Mouse (Mus musculus): ENCODE results near the gene Ly6g5c. TPM values are rescaled to one million over a fixed set of nuclear protein-coding genes. Genes with fewer than 3 reads are reported as not detected.
A peak's percentile ranks its signal among the peaks of the same experiment; 100 is the strongest.

The Ly6g5c gene
- not detected in 2 replicates for polyA plus RNA-seq (2015; fragmentation: Nextera tagmentation; extraction: Ambion mirVana)

GRCm38 (mm10) chr17:35108097-35108496, at the start of gene Ly6g5c:
Gene Ly6g5c (plus strand): TSS chr17:35108279.
- Histone ChIP-seq H3K4me3 (ENCODE audit: low read depth, low read length) (no peak within 1 kb of the TSS), H3K27ac (ENCODE audit: low read length) (no peak within 1 kb of the TSS), H3K36me3 (ENCODE audit: insufficient read depth, low read length) (0 out of 2 replicates have a peak, but pooled peaks cover 5% of the 10 kb centered on the region), H3K9me3 (ENCODE audit: low read length) (no peaks in the 10 kb centered on the region), H3K27me3 (replicated peaks; ENCODE audit: insufficient read depth, low read length) (no peaks in the 10 kb centered on the region), H3K9ac (replicated peaks; ENCODE audit: low read depth) (no peak within 1 kb of the TSS), H3K4me1 (ENCODE audit: insufficient read depth, low read depth, low read length) (no peaks in the 10 kb centered on the region), H3K4me2 (replicated peaks; ENCODE audit: low read depth, low read length) (no peak within 1 kb of the TSS)
- ATAC-seq (no peak), DNase-seq (ENCODE audit: low spot score) (no peak)
- TF ChIP-seq CTCF (IDR thresholded peaks at IDR 0.05) (no peak), EP300 (IDR thresholded peaks at IDR 0.05) (no peak)
- 78% methylated on average over 6 of the region's 6 CpGs for WGBS

DNA sequence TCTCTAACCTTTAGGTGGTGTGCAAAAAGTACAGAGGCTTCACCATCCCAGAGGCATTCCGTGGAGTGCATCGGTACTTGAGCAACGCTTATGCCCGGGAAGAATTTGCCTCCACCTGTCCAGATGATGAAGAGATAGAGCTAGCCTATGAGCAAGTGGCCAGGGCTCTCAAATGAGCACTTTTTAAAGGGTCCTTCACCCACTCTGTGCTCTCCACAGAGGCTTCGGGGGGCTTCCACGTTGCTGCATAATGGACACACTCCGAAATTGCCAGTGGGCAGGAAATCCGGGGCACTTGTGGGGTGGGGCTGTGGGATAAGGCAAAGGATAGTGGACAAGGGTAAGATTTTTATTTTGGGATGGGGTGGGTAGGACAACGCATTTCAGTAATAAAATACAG, 49.8 kb upstream of the Ly6g5c start:
- DNase-seq (ENCODE audit: low spot score) (no peak), ATAC-seq (no peak)
- H3K4me1 ChIP-seq (ENCODE audit: insufficient read depth, low read depth, low read length): peaks cover 7% of the 10 kb centered on the region
- 39% methylated on average over 9 of the region's 9 CpGs for WGBS
- no peak overlapping the region for H3K4me3 ChIP-seq (ENCODE audit: low read depth, low read length)
- no peak for TF ChIP-seq EP300 (IDR thresholded peaks at IDR 0.05)
- TF ChIP-seq CTCF (IDR thresholded peaks at IDR 0.05): no peak
- peaks cover 38% of the 10 kb centered on the region; the same call in 1 of the 2 replicates for H3K36me3 ChIP-seq (ENCODE audit: insufficient read depth, low read length)
- H3K4me2 ChIP-seq (replicated peaks; ENCODE audit: low read depth, low read length): peak overlapping the region; percentile 70
- no peaks in the 10 kb centered on the region for H3K27me3 ChIP-seq (replicated peaks; ENCODE audit: insufficient read depth, low read length)
- H3K27ac ChIP-seq (ENCODE audit: low read length): 0 out of 2 replicates have a peak overlapping the region, but pooled peaks have one; percentile 88
- H3K9ac ChIP-seq (replicated peaks; ENCODE audit: low read depth): no peak overlapping the region
- H3K9me3 ChIP-seq (ENCODE audit: low read length): no peaks in the 10 kb centered on the region

DNA sequence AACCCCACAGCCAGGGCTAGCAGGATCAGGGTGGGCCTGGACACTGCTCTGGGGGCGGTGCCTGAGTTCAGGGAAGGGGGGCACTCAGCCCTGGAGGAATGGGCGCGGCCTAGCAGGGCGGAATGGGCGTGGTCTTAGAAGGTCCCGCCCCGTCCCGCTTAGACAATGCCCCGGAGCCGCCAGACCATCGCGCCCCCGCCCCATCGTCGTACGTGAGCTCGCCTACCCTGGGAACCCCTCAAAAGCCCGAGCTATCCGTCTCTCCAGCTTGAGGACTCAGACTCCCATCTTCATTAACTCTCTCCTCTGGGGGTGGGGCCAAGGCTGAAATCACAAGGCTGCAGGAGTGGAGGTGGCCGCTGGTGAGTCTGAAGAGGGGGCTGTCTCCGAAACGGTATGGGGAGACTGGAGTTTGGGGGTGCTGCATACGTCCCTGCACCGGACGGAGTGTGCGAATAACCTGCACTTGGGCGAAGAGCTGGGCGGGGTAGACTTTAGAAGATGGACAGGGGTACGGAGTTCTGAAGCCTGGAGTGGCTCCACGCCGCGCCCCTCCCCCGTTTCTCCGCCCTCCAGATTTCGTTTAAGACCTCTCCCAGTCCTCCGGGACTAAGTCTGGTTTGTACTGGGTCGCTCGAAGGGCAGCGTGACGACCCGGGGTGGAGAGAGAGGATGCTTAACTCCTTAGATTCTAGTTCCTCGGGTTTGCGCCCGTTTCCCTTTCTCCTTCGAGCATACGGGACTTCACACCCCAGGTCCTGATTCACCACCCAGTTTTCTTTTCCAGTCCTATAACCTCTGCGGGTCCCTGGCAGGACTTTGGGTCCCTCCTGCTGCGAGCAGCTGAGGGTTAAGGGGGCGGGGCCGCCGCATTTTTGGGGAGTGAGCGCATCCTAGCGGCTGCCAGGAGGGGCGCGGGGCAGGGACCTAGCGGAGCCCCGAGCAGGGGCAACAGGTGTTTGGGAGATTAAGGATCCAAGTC, 48.9 kb upstream of the Ly6g5c start, which contains the start of gene Ddah2:
Gene Ddah2, plus strand, starts transcription at position 125 of the 982 bp plus-strand sequence.
- no peaks in the 10 kb centered on the region for H3K27me3 ChIP-seq (replicated peaks; ENCODE audit: insufficient read depth, low read length)

DNA sequence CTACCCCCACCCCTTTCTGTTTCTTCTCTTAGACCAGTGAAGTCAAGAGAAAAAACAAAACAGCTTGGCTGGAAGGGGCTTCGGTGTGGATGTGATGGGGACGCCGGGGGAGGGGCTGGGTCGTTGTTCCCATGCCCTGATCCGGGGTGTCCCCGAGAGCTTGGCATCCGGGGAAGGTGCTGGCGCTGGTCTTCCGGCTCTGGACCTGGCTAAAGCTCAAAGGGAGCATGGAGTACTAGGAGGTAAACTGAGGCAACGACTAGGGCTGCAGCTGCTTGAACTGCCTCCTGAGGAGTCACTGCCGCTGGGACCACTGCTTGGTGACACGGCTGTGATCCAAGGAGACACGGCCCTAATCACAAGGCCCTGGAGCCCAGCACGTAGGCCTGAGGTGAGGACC, 48.0 kb upstream of the Ly6g5c start:
- ATAC-seq: no peak
- peaks cover 24% of the 10 kb centered on the region; the same call in 1 of the 2 replicates for H3K36me3 ChIP-seq (ENCODE audit: insufficient read depth, low read length)

More for the DNA sequence above, 48.9 kb upstream of the Ly6g5c start, which contains the start of gene Ddah2:
- TF ChIP-seq CTCF (IDR thresholded peaks at IDR 0.05) (peak; percentile 79), EP300 (IDR thresholded peaks at IDR 0.05) (no peak)
- peaks cover 7% of the 10 kb centered on the region for H3K4me1 ChIP-seq (ENCODE audit: insufficient read depth, low read depth, low read length)
- peak within 1 kb of the TSS; percentile 71 for H3K4me3 ChIP-seq (ENCODE audit: low read depth, low read length)
- ATAC-seq (peak; percentile 93), DNase-seq (ENCODE audit: low spot score) (peak; percentile 96)
- under 1% methylated on average over 56 of the region's 57 CpGs for WGBS
- H3K9ac ChIP-seq (replicated peaks; ENCODE audit: low read depth): peak within 1 kb of the TSS; percentile 63
- H3K9me3 ChIP-seq (ENCODE audit: low read length): no peaks in the 10 kb centered on the region
- H3K27ac ChIP-seq (ENCODE audit: low read length): peak within 1 kb of the TSS; percentile 88
- peak within 1 kb of the TSS; percentile 70 for H3K4me2 ChIP-seq (replicated peaks; ENCODE audit: low read depth, low read length)
- H3K36me3 ChIP-seq (ENCODE audit: insufficient read depth, low read length): peaks cover 29% of the 10 kb centered on the region; the same call in 1 of the 2 replicates

GRCm38 (mm10) chr17:35060737-35061297, 47.3 kb upstream of the Ly6g5c start:
- DNase-seq (ENCODE audit: low spot score): peak; percentile 46
- H3K4me3 ChIP-seq (ENCODE audit: low read depth, low read length): no peak overlapping the region
- no peaks in the 10 kb centered on the region for H3K27me3 ChIP-seq (replicated peaks; ENCODE audit: insufficient read depth, low read length)
- H3K9me3 ChIP-seq (ENCODE audit: low read length): no peaks in the 10 kb centered on the region
- H3K4me1 ChIP-seq (ENCODE audit: insufficient read depth, low read depth, low read length): peaks cover 12% of the 10 kb centered on the region
- H3K4me2 ChIP-seq (replicated peaks; ENCODE audit: low read depth, low read length): peak overlapping the region; percentile 70; the same call in 1 of the 2 replicates
- TF ChIP-seq EP300 (IDR thresholded peaks at IDR 0.05): no peak
- TF ChIP-seq CTCF (IDR thresholded peaks at IDR 0.05): no peak
- H3K9ac ChIP-seq (replicated peaks; ENCODE audit: low read depth): no peak overlapping the region
- ATAC-seq: no peak
- 63% methylated on average over 22 of the region's 22 CpGs for WGBS
- H3K27ac ChIP-seq (ENCODE audit: low read length): no peak overlapping the region
- peaks cover 16% of the 10 kb centered on the region; the same call in 1 of the 2 replicates for H3K36me3 ChIP-seq (ENCODE audit: insufficient read depth, low read length)

More for the DNA sequence above, 48.0 kb upstream of the Ly6g5c start:
- Histone ChIP-seq H3K27me3 (replicated peaks; ENCODE audit: insufficient read depth, low read length) (no peaks in the 10 kb centered on the region), H3K9me3 (ENCODE audit: low read length) (no peaks in the 10 kb centered on the region), H3K4me1 (ENCODE audit: insufficient read depth, low read depth, low read length) (peaks cover 7% of the 10 kb centered on the region), H3K9ac (replicated peaks; ENCODE audit: low read depth) (peak overlapping the region; percentile 63), H3K27ac (ENCODE audit: low read length) (no peak overlapping the region; the same call in 1 of the 2 replicates), H3K4me2 (replicated peaks; ENCODE audit: low read depth, low read length) (peak overlapping the region; percentile 70), H3K4me3 (ENCODE audit: low read depth, low read length) (peak overlapping the region; percentile 71)
- 21% methylated on average over 14 of the region's 14 CpGs for WGBS
- no peak for TF ChIP-seq CTCF (IDR thresholded peaks at IDR 0.05)
- TF ChIP-seq EP300 (IDR thresholded peaks at IDR 0.05): no peak
- no peak for DNase-seq (ENCODE audit: low spot score)

- no peak overlapping the region for H3K27ac ChIP-seq (ENCODE audit: low read length)
- ATAC-seq: no peak
Measured at GRCm38 (mm10) chr17:35061299-35061698, 46.8 kb upstream of the Ly6g5c start.

More at GRCm38 (mm10) chr17:35061299-35061698, 46.8 kb upstream of the Ly6g5c start:
- Histone ChIP-seq H3K4me3 (ENCODE audit: low read depth, low read length) (no peak overlapping the region), H3K9ac (replicated peaks; ENCODE audit: low read depth) (no peak overlapping the region), H3K36me3 (ENCODE audit: insufficient read depth, low read length) (peaks cover 14% of the 10 kb centered on the region; the same call in 1 of the 2 replicates), H3K9me3 (ENCODE audit: low read length) (no peaks in the 10 kb centered on the region), H3K4me1 (ENCODE audit: insufficient read depth, low read depth, low read length) (peaks cover 12% of the 10 kb centered on the region), H3K27me3 (replicated peaks; ENCODE audit: insufficient read depth, low read length) (0 out of 2 replicates have a peak, but pooled peaks cover 1% of the 10 kb centered on the region), H3K4me2 (replicated peaks; ENCODE audit: low read depth, low read length) (no peak overlapping the region)
- TF ChIP-seq CTCF (IDR thresholded peaks at IDR 0.05) (no peak), EP300 (IDR thresholded peaks at IDR 0.05) (no peak)
- 77% methylated on average over 8 of the region's 8 CpGs for WGBS
- no peak for DNase-seq (ENCODE audit: low spot score)

Data from lung, postnatal 0 days (tissue).